Mouse (Mus musculus): ENCODE results near the gene Mcpt9. TPM values are rescaled to one million over a fixed set of nuclear protein-coding genes. Genes with fewer than 3 reads are reported as not detected.

The Mcpt9 gene
- polyA plus RNA-seq, 1 experiment from 2014 or later, result not detected

Other genes starting within 250 kb of the Mcpt9 start
- gene Adcy4, start 246.4 kb downstream of the Mcpt9 start, polyA plus RNA-seq (2015; fragmentation: Nextera tagmentation; extraction: Ambion mirVana), result 4.0 and 5.0 TPM in 2 replicates
- 1.6 and 2.0 TPM in 2 replicates for gene Ripk3, start 241.6 kb downstream of the Mcpt9 start, polyA plus RNA-seq (2015; fragmentation: Nextera tagmentation; extraction: Ambion mirVana)
- gene Nfatc4, start 207.4 kb downstream of the Mcpt9 start, polyA plus RNA-seq (2015; fragmentation: Nextera tagmentation; extraction: Ambion mirVana), result 10.3 and 10.9 TPM in 2 replicates
- 11.2 and 11.8 TPM in 2 replicates for gene Nynrin, start 176.5 kb downstream of the Mcpt9 start, polyA plus RNA-seq (2015; fragmentation: Nextera tagmentation; extraction: Ambion mirVana)
- 0.51 and 0.52 TPM in 2 replicates for gene Cbln3, start 146.1 kb downstream of the Mcpt9 start, polyA plus RNA-seq (2015; fragmentation: Nextera tagmentation; extraction: Ambion mirVana)
- gene Khnyn, start 145.5 kb downstream of the Mcpt9 start, polyA plus RNA-seq (2015; fragmentation: Nextera tagmentation; extraction: Ambion mirVana), result 10.7 and 10.9 TPM in 2 replicates
- gene Sdr39u1, start 130.2 kb downstream of the Mcpt9 start, polyA plus RNA-seq (2015; fragmentation: Nextera tagmentation; extraction: Ambion mirVana), result 148 and 159 TPM in 2 replicates
- gene Cma1, start 85.8 kb downstream of the Mcpt9 start, polyA plus RNA-seq (2015; fragmentation: Nextera tagmentation; extraction: Ambion mirVana), result 0.18 and 0.55 TPM in 2 replicates
- gene Cma2, start 79.5 kb downstream of the Mcpt9 start, polyA plus RNA-seq (2015; fragmentation: Nextera tagmentation; extraction: Ambion mirVana), result not detected in 2 replicates
- gene Mcpt1, start 12.5 kb downstream of the Mcpt9 start, polyA plus RNA-seq (2015; fragmentation: Nextera tagmentation; extraction: Ambion mirVana), result not detected in 2 replicates
- gene Mcpt2, start 11.5 kb upstream of the Mcpt9 start, polyA plus RNA-seq (2015; fragmentation: Nextera tagmentation; extraction: Ambion mirVana), result not detected in 2 replicates
- gene Mcpt4, start 31.8 kb upstream of the Mcpt9 start, polyA plus RNA-seq (2015; fragmentation: Nextera tagmentation; extraction: Ambion mirVana), result not detected in 2 replicates
- gene Mcpt8, start 54.8 kb upstream of the Mcpt9 start, polyA plus RNA-seq (2015; fragmentation: Nextera tagmentation; extraction: Ambion mirVana), result not detected in 2 replicates
- not detected in 2 replicates for gene Ctsg, start 72.1 kb upstream of the Mcpt9 start, polyA plus RNA-seq (2015; fragmentation: Nextera tagmentation; extraction: Ambion mirVana)
- not detected in 2 replicates for gene Gzme, start 90.1 kb upstream of the Mcpt9 start, polyA plus RNA-seq (2015; fragmentation: Nextera tagmentation; extraction: Ambion mirVana)
- not detected in 2 replicates for gene Gzmd, start 102.1 kb upstream of the Mcpt9 start, polyA plus RNA-seq (2015; fragmentation: Nextera tagmentation; extraction: Ambion mirVana)
- not detected in 2 replicates for gene Gzmg, start 129.1 kb upstream of the Mcpt9 start, polyA plus RNA-seq (2015; fragmentation: Nextera tagmentation; extraction: Ambion mirVana)
- not detected in 2 replicates for gene Gzmn, start 144.1 kb upstream of the Mcpt9 start, polyA plus RNA-seq (2015; fragmentation: Nextera tagmentation; extraction: Ambion mirVana)
- gene Gzmf, start 180.9 kb upstream of the Mcpt9 start, polyA plus RNA-seq (2015; fragmentation: Nextera tagmentation; extraction: Ambion mirVana), result not detected in 2 replicates
- gene Gzmc, start 204.2 kb upstream of the Mcpt9 start, polyA plus RNA-seq (2015; fragmentation: Nextera tagmentation; extraction: Ambion mirVana), result not detected in 2 replicates
- gene Gzmb, start 231.8 kb upstream of the Mcpt9 start, polyA plus RNA-seq (2015; fragmentation: Nextera tagmentation; extraction: Ambion mirVana), result not detected in 2 replicates

Data from hindbrain, embryonic 15.5 days (tissue).